Mouse (Mus musculus) adrenal gland, postnatal 25 days (tissue): ENCODE data around the gene Psma5. TPM values are rescaled to one million over a fixed set of nuclear protein-coding genes. Genes with fewer than 3 reads are reported as not detected.
A peak's percentile ranks its signal among the peaks of the same experiment; 100 is the strongest.
"Not testable (repeated sequence)": the region's sequence is repeated elsewhere in the genome, so short reads cannot be mapped to it uniquely, and the experiment has no call there.

Experiments used
- DNase-seq: peaks from one replicate; pipeline ENCODE4 v3.0.0; 2021; ENCODE audit warnings: mixed read lengths
- long read RNA-seq: library from polyadenylated mRNA; stranded (forward); transcript quantifications from one replicate; pipeline ENCODE4 v2.0.0, GENCODE M21; 2021
- total RNA-seq: library from RNA; stranded (reverse); gene quantifications from 2 replicates; pipeline ENCODE4 v1.2.3, GENCODE M21; 2021

The Psma5 gene
- total RNA-seq, result 74.3 and 95.5 TPM in 2 replicates
- long read RNA-seq, transcript Psma5-201 (9 exons, 1,239 nt), result major isoform, 108 of 117 reads
- long read RNA-seq, partial matches to known transcripts, result 5 of 117 reads
- long read RNA-seq, other reads (novel, unspliced or antisense), result 4 of 117 reads

- peak; percentile 94 for DNase-seq
These were observed at the start of gene Psma5 for GRCm38 (mm10) chr3:108256719-108257637. Gene Psma5 (plus strand): TSS chr3:108256926.

GRCm38 (mm10) chr3:108209001-108209400 lies 47.7 kb upstream of the Psma5 start:
- no peak for DNase-seq

DNA sequence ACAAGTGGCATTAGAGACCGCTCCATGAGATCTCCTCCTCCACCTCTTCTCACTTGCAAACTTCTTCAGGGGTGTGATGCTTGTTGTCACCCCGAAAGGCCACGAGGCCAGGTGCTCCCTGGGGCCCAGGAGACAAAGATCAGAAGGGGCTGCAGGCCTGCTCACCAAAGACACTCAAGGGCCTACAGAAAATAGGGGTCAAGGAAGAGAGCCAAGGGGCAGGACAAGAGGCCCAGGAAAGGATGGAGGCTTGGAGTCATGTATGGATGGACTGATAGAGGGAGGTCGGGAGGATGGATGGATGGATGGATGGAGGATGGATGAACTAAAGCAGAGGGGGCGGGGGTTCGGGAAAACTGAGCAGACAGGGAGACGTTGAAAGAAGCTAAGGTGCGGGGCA lies 47.2 kb upstream of the Psma5 start:
- DNase-seq, result no peak

DNA sequence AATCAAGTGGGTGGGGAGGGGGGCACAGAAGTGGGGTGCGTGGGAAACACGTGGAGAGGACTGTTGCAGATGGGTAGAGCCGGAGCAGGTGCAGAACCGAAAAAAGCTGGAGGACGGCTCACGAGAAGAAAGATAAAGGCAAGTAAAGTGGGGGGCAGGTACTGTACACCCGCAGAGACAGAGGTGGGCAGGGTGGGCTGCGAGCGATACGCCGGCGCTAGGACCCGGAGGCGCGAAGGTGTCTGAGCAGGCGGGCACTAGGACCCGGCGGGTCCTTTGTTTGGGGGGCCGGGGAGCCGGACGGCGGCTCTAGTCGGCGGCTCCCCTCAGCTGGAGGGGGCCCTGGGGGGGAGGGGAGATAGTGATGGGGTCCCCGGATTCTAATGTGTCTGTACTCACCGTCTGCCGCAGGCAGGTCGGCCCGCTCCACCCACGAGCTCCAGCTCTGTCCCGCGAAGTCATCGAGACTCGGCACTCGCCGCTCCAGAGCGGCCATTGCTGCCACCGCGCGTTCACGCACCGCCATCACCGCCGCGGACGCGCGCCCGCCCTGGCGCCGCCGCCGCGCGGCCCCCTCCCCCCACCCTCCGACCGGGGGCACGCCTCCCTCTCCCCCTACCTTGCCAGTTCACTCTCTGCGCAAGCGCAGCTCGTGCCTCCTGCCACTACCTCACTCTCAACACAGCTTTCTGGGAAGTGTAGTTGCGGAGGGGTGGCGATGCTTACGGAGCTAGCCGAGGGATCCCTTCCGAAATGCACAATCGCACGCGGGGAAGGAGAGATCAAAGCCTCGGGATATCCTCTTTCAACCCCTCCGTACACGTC lies 46.6 kb upstream of the Psma5 start:
- peak; percentile 92 for DNase-seq

- DNase-seq, result peak; percentile 60
These were observed 46.0 kb upstream of the Psma5 start, which contains the start of gene Atxn7l2 for GRCm38 (mm10) chr3:108210771-108211139. Gene Atxn7l2 (minus strand): TSS chr3:108210934.

DNA sequence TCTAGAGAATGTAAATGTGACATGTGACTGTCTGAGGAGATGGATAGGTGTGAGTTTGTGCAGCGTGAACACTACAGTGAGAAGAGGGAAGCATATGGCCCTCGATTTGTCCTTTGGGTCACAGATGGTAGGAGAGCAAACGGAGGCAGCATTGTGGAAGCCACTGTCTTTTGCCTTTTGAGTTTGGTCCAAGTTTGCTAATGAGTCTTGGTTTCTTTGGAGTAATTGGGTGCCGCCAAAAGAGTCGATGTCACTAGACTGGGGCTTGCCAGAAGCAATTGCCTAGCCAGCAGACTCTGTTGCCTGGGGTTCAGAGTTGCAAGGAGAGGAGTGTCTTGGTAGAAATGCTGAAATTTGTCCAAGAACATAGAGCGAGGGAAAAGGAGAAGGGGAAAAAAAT lies 44.9 kb upstream of the Psma5 start:
- no peak for DNase-seq

- no peak for DNase-seq
These were observed 44.3 kb upstream of the Psma5 start for GRCm38 (mm10) chr3:108212406-108212805.

- DNase-seq, result peak; percentile 42
These were observed 42.0 kb upstream of the Psma5 start for GRCm38 (mm10) chr3:108214734-108215133.

GRCm38 (mm10) chr3:108220661-108221060 lies 36.1 kb upstream of the Psma5 start:
- DNase-seq, result no peak

DNA sequence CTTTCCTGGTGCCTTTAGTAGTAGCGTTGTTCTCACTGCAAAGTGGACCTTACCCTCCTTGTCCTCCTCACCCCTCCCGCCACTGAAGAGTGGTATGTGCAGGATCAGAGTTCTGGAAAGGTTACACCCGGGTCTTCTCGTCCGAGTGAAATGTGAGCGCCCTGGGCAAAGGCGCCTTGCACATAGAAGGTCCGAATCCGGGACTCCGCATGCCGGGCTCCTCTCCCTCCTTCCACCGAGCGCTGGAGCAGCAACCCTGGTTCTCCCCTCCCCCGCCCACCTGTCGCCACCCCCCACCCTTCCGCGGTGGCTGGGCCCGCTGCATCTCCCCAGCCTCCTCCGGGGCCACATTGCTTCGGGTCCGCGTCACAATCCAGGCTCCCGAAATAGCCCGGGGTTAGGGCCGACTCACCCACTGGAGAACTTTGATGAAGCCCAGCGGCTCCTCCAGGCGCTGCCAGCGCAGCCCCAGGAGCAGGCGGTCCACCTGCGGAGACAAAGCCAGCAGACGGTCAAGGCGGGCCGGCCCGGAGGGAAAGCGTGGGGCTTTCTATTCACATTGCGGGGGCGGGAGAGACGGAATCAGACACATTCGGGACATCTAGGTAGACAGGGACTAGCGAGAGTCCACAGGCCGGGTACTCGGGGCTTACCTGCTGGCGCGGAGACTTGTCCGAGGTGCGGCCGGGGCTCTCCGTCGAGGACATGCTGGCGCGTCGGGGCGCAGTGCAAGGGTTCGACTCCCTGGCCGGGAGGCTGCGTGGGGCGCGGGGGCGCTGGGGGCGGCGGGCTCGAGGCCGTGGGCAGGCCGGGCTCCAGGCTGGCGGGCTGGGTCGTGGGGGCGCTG lies 30.8 kb upstream of the Psma5 start:
- peak; percentile 12 for DNase-seq

DNA sequence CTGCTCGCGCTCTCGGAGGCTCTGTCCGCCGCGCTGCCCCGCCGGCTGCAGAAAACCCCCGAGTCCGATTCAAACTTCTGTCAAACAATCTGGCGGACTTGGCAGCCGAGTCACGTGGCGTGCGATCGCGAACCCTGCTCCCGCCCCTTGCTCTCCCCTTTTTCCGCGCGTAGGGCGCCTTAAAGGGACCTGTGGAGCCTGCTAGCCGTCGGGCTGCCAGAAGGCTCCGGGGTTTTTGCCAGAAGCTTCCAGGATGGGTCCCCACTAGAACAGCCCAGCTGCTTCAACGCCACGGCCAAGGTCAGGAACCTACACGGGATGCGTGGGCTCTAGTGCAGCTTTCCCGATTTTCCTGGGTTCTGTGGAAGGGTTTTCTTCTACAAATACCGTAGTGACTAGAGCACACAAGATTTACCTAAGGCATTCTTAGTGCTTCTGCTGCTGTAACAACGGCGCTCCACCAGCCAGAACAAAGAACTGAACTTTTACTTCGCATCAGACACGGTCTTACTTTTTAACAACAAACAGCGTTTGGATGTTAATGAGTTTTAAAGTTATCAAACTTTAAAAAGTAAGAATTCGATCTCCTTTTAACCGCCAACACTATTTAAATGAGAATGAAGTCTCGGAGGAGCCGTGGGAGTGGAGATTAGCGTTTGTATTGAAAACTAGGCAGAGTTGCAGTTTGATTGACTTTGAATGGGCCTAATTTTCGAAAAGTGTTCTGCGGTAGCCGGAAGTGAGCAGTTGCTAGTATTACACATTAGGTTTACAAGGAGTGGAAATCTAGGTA lies 30.0 kb upstream of the Psma5 start, which contains the start of gene Sypl2:
Gene Sypl2, minus strand, starts transcription at position 91 of the 793 bp plus-strand sequence.
- peak; percentile 59 for DNase-seq

DNA sequence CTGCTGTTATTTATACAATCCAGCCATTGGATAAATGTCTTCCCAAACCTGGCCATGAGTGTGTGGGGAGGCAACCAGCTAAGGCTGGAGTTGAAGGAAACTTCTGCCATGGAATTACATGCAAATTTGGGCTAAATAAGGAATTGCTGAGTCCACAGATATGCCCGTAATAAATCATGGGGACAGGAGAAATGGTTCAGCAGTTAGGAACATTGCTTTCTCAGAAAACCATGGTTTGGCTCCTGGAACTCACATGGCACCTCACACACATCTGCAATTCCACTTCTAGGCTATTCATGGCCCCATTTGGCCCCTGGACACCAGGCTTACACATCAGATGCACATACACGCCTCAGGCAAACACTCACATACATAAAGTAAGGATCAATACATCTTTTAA lies 29.2 kb upstream of the Psma5 start:
- no peak for DNase-seq

GRCm38 (mm10) chr3:108231646-108232045 lies 25.1 kb upstream of the Psma5 start:
- DNase-seq, result no peak

DNA sequence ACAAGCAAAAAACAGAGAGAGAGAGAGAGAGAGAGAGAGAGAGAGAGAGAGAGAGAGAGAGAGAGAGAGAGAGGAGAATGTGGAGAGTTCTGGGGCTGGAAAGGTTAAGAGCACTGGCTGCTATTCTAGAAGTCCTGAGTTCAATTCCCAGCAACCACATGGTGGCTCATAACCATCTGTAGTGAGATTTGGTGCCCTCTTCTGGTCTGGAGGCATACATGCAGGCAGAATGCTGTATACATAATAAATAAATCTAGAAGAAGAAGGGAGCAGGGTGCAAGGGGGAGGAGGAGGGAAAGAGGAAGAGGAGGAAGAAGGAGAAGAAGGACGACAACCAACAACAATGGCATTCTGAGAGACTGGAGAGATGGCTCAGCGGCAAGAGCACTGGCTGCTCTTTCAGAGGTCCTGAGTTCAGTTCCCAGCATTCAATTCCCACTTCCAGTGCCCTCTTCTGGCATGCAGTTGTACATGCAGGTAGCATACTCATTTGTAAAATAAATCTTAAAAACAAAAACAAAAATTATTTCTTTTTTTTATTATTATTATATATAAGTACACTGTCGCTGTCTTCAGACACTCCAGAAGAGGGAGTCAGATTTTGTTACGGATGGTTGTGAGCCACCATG lies 19.1 kb upstream of the Psma5 start:
- not testable (repeated sequence) for DNase-seq

DNA sequence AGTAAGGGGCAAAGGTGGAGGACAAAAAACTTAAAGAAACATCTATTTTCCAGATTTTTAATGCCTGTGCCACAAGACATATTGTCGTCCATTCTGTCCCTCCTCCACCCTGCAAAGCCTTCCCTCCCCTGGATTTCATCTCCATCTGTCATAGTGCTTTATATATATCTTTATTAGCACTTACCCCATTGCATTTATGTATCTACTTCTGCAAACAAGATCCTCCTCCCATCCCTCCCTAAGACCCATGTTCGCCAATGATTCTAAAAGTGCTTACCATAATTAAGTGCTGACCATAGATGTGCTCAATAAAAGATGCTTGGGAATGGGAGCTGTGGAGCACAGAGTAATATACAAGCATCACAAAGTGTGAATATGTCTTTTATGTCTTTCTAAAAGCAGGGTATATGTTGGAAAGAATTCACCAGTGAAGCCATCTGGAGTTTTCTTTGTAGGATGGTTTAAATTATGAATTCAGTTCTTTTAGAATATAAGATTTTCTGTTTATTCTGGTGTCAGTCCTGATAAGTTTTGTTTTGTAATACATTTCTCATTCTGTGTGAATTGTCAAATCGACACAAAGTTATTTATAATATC lies 15.4 kb upstream of the Psma5 start:
- DNase-seq, result no peak

DNA sequence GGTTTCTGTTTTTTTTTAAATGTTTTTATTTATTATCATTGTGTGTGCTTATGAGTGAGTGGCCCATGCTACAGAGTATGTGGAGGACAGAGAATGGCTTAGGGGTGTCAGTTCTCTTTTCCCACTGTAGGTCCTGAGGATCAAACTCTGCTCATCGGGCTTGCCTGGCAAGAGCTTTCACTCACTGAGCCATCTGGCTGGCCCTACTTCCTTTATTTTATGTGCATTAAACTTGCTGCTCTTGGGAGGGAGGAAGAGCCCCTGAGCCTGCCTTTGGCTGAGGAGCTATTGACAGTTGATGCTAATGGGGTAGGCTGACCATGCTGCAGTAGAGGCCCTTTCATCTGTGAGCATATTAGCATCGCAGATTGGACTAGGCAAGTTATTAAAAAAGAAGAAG lies 9.9 kb upstream of the Psma5 start:
- no peak for DNase-seq

DNA sequence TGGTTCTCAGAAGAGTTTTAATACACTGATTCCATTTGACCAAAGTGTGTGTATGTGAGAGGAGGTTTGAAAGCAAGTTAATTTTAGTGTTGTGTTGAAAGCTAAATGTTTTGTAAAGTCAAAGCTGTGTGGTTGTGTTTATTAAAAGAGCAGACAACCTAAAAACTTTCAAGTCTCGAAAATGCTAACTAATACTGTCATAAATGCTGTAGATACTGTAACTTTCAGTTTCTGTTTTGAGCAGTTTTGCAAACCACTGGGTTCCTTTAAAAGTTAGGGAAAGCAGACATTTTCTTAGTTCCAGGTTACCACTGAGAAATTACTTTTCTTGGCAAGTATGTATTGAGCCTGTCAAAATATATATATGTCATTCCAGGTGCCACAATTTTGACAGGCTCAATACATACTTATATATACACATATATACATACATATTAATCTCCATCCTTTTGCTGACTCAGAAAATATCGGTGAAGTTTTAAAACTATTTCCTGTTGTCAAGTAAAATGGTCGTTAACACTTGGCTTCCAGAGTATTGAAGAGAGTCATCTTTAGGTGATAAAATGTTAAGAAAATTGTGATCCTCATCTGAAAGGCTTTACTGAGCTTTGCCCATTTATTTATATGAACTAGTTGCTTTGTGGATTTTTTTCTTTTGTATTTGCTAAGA lies 1.2 kb downstream of the Psma5 start:
- no peak for DNase-seq

GRCm38 (mm10) chr3:108259319-108259718 lies 2.6 kb downstream of the Psma5 start:
- no peak for DNase-seq

DNA sequence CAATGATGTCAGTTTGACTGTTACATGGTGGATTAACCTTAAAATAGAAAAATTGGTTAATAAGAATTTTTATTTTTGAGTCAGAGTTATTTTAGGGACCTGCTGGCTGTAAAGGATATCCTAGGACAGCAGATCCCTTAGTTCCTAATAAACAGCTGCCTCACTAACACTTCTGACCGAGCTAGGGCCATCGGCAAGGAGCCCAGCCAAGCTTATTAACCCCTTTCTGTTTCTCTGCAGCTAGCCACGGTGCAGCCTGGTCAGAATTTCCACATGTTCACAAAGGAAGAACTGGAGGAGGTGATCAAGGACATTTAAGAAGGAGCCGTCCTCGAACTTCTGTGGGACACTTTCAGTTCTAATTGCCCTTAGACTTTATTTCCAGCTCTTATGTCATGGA lies 22.8 kb downstream of the Psma5 start:
- DNase-seq, result not testable (repeated sequence)
